Mouse (Mus musculus) T-cell, adult 66 days (primary cell): ENCODE data around the gene Bhlha15. TPM values are rescaled to one million over a fixed set of nuclear protein-coding genes. Genes with fewer than 3 reads are reported as not detected.

Experiments
- total RNA-seq, 2 experiments: library from RNA; stranded (reverse); gene quantifications; 3 replicates in 1 of 2; 4 replicates in 1 of 2; pipeline ENCODE4 v1.2.4; 2023

The Bhlha15 gene
- total RNA-seq, result 1 to 10 TPM; 1.0 to 1.3 TPM

DNA sequence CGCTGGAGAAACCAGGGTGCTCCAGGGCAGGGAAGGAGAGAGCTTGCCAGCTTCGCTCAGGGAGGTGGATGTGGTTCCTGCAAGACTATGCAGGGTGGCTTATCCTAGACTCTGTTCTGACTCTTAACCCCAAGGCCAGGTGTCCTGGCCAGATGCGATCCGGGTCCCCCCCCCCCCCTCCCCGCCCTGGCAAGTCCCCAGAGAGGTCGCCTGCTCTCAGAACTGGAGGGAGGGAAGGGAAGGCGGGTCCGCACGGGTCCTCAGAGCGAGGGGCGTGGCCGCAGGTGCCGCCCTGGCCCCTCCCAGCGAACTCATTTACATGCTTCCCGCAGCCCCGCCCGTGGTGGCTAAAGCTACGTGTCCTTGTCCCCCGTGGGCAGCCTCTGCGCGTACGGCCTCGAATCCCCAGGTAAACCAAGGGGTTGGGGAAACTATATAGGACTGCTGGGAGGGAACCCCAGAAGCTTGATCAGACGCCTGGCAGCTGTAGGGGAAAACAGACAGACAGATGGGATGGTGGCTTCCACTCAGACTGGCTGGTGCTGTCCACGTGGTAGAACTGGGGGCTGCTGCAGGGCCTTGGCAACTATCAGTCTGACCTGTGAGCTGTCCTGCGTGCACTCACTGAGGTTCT is at the start of gene Bhlha15:
Bhlha15 (plus strand) TSS at position 337 of the 634 bp plus-strand sequence.

GRCm38 (mm10) chr5:144223503-144223862 is 33.4 kb downstream of the Bhlha15 start, which contains the start of gene Tecpr1:
Tecpr1 (minus strand) TSS chr5:144223615.

Other genes starting within 250 kb of the Bhlha15 start
- gene Ccz1, start 175.4 kb upstream of the Bhlha15 start, total RNA-seq, result 10 to 100 TPM; 69.7 to 75.4 TPM
- not detected for gene Ocm, start 163.6 kb upstream of the Bhlha15 start, total RNA-seq
- 10 to 100 TPM; 32.9 to 36.5 TPM for gene Lmtk2, start 89.8 kb upstream of the Bhlha15 start, total RNA-seq
- 100 to 1,000 TPM; 405 to 418 TPM for gene Tecpr1, start 33.3 kb downstream of the Bhlha15 start, total RNA-seq
- 10 to 100 TPM; 37.6 to 38.5 TPM for gene Bri3, start 54.2 kb downstream of the Bhlha15 start, total RNA-seq
- under 1 TPM in 1 of 2 experiments, not detected in 1; 0.17 TPM for gene Baiap2l1, start 167.8 kb downstream of the Bhlha15 start, total RNA-seq